Mouse (Mus musculus) stomach, postnatal 0 days (tissue): ENCODE measurements around the gene Yes1. TPM values are rescaled to one million over a fixed set of nuclear protein-coding genes. Genes with fewer than 3 reads are reported as not detected.
A peak's percentile ranks its signal among the peaks of the same experiment; 100 is the strongest.

ENCODE experiments used
- ATAC-seq: fragments of 200-750 bp; cut with Nextera tagmentation; 2 replicates; pipeline ENCODE4 v1.8.0; 2017; ENCODE audit not compliant: low FRiP score, low TSS enrichment
- DNase-seq: peaks from one replicate; pipeline ENCODE4 v3.0.0-alpha.2; 2016; ENCODE audit warnings: low spot score
- H3K27ac ChIP-seq: fragments of 300-500 bp; sonication (generic); replicated peaks from 2 replicates; pipeline ENCODE4 v1.5.1; 2014; ENCODE audit warnings: mild to moderate bottlenecking, control low read depth
- H3K27me3 ChIP-seq: fragments of 300-500 bp; sonication (generic); 2 replicates; pipeline ENCODE4 v1.6.1; 2014; ENCODE audit warnings: low read length; ENCODE audit not compliant: control insufficient read depth, insufficient read depth
- H3K36me3 ChIP-seq: fragments of 300-500 bp; sonication (generic); 2 replicates; pipeline ENCODE4 v1.6.1; 2014; ENCODE audit warnings: low read length, mixed read lengths; ENCODE audit not compliant: control insufficient read depth, insufficient read depth
- H3K4me1 ChIP-seq: fragments of 300-500 bp; sonication (generic); replicated peaks from 2 replicates; pipeline ENCODE4 v1.6.1; 2014; ENCODE audit warnings: antibody characterized with exemption; ENCODE audit not compliant: control insufficient read depth, insufficient read depth
- H3K4me2 ChIP-seq: fragments of 300-500 bp; sonication (generic); replicated peaks from 2 replicates; pipeline ENCODE4 v1.6.1; 2014; ENCODE audit warnings: low read depth, mild to moderate bottlenecking, control low read depth, moderate library complexity
- H3K4me3 ChIP-seq: fragments of 300-500 bp; sonication (generic); 2 replicates; pipeline ENCODE4 v1.5.1; 2014; ENCODE audit warnings: low read depth, low read length, control low read depth
- H3K9ac ChIP-seq: fragments of 300-500 bp; sonication (generic); 2 replicates; pipeline ENCODE4 v1.6.1; 2014; ENCODE audit warnings: mild to moderate bottlenecking, low read length, control low read depth, mixed read lengths
- H3K9me3 ChIP-seq: fragments of 300-500 bp; sonication (generic); 2 replicates; pipeline ENCODE4 v1.6.1; 2016; ENCODE audit warnings: low read length; ENCODE audit not compliant: control insufficient read depth
- CTCF ChIP-seq: IDR thresholded peaks from 2 replicates; pipeline ENCODE4 v1.5.1; 2016; ENCODE audit warnings: antibody characterized with exemption, low read depth, mild to moderate bottlenecking, moderate library complexity
- EP300 ChIP-seq: optimal IDR thresholded peaks from 2 replicates; pipeline ENCODE3; 2016; ENCODE audit warnings: antibody characterized with exemption
- WGBS: fragments of 180-500 bp; shearing (Covaris S2); extraction: QIAGEN DNeasy Blood & Tissue Kit; methylation state at CpG from one replicate; pipeline ENCODE4 v1.1.7; 2014; 5-methylcytosine and 5-hydroxymethylcytosine counted together
- polyA plus RNA-seq: library from polyadenylated mRNA; unstranded; fragments of >200 nt; fragmentation: Nextera tagmentation; extraction: Ambion mirVana; gene quantifications from 2 replicates; pipeline ENCODE4 v1.2.1, GENCODE M21; 2015

Yes1 gene
- polyA plus RNA-seq, 1 experiment from 2014 or later: 15.0 TPM

GRCm38 (mm10) chr5:32605911-32606310 lies 5.1 kb upstream of the Yes1 start:
- no peaks in the 10 kb centered on the region for H3K36me3 ChIP-seq
- no peaks in the 10 kb centered on the region for H3K4me1 ChIP-seq
- H3K27me3 ChIP-seq: no peaks in the 10 kb centered on the region
- no peaks in the 10 kb centered on the region for H3K9me3 ChIP-seq
- ATAC-seq: no peak
- 91% methylated on average over 1 of the region's 1 CpGs for WGBS
- TF ChIP-seq CTCF (no peak), EP300 (no peak)
- no peak overlapping the region for H3K27ac ChIP-seq
- no peak overlapping the region for H3K4me3 ChIP-seq
- no peak for DNase-seq
- H3K9ac ChIP-seq: no peak overlapping the region
- H3K4me2 ChIP-seq: no peak overlapping the region

- Histone ChIP-seq H3K36me3 (no peaks in the 10 kb centered on the region), H3K4me2 (no peak overlapping the region), H3K9me3 (no peaks in the 10 kb centered on the region), H3K9ac (no peak overlapping the region), H3K27ac (no peak overlapping the region; the same call in 1 of the 2 replicates), H3K27me3 (no peaks in the 10 kb centered on the region), H3K4me3 (no peak overlapping the region), H3K4me1 (no peaks in the 10 kb centered on the region)
- WGBS: 20% methylated on average over 2 of the region's 2 CpGs
- DNase-seq (no peak), ATAC-seq (no peak)
- no peak for TF ChIP-seq CTCF
- no peak for TF ChIP-seq EP300
These were observed 3.1 kb upstream of the Yes1 start for GRCm38 (mm10) chr5:32607776-32608355.

GRCm38 (mm10) chr5:32608516-32608915 lies 2.5 kb upstream of the Yes1 start:
- no peak overlapping the region; the same call in 1 of the 2 replicates for H3K27ac ChIP-seq
- no peak overlapping the region for H3K4me2 ChIP-seq
- H3K4me1 ChIP-seq: no peaks in the 10 kb centered on the region
- no peaks in the 10 kb centered on the region for H3K27me3 ChIP-seq
- 93% methylated on average over 4 of the region's 4 CpGs for WGBS
- TF ChIP-seq EP300: no peak
- TF ChIP-seq CTCF: no peak
- no peak for DNase-seq
- H3K36me3 ChIP-seq: no peaks in the 10 kb centered on the region
- no peak overlapping the region for H3K4me3 ChIP-seq
- no peak overlapping the region for H3K9ac ChIP-seq
- no peaks in the 10 kb centered on the region for H3K9me3 ChIP-seq
- no peak for ATAC-seq

- TF ChIP-seq EP300 (no peak), CTCF (no peak)
- WGBS: 17% methylated on average over 21 of the region's 21 CpGs
- 0 out of 2 replicates have a peak, but pooled peaks cover 2% of the 10 kb centered on the region for H3K4me1 ChIP-seq
- DNase-seq (peak; percentile 62), ATAC-seq (peak; percentile 68)
- H3K9ac ChIP-seq: peak overlapping the region; percentile 82
- H3K9me3 ChIP-seq: no peaks in the 10 kb centered on the region
- H3K27ac ChIP-seq: peak overlapping the region; percentile 90
- peak overlapping the region; percentile 91 for H3K4me3 ChIP-seq
- H3K27me3 ChIP-seq: no peaks in the 10 kb centered on the region
- H3K4me2 ChIP-seq: peak overlapping the region; percentile 78
- H3K36me3 ChIP-seq: no peaks in the 10 kb centered on the region
These were observed 739 bp upstream of the Yes1 start for GRCm38 (mm10) chr5:32610064-32610800.

- Histone ChIP-seq H3K9me3 (no peaks in the 10 kb centered on the region), H3K27me3 (no peaks in the 10 kb centered on the region), H3K4me3 (peak overlapping the region; percentile 91), H3K9ac (peak overlapping the region; percentile 82), H3K27ac (peak overlapping the region; percentile 90), H3K4me1 (0 out of 2 replicates have a peak, but pooled peaks cover 2% of the 10 kb centered on the region), H3K4me2 (peak overlapping the region; percentile 78), H3K36me3 (no peaks in the 10 kb centered on the region)
- DNase-seq: no peak
- ATAC-seq: peak; percentile 77
- TF ChIP-seq EP300 (no peak), CTCF (no peak)
- WGBS: under 1% methylated on average over 52 of the region's 54 CpGs
These were observed 480 bp downstream of the Yes1 start for GRCm38 (mm10) chr5:32611341-32611961.

GRCm38 (mm10) chr5:32614291-32614690 lies 3.3 kb downstream of the Yes1 start:
- no peak overlapping the region for H3K9ac ChIP-seq
- DNase-seq (no peak), ATAC-seq (no peak)
- no peaks in the 10 kb centered on the region for H3K36me3 ChIP-seq
- 65% methylated on average over 2 of the region's 2 CpGs for WGBS
- no peak for TF ChIP-seq EP300
- TF ChIP-seq CTCF: no peak
- 0 out of 2 replicates have a peak, but pooled peaks cover 2% of the 10 kb centered on the region for H3K4me1 ChIP-seq
- no peak overlapping the region for H3K27ac ChIP-seq
- H3K4me3 ChIP-seq: no peak overlapping the region
- no peak overlapping the region for H3K4me2 ChIP-seq
- no peaks in the 10 kb centered on the region for H3K9me3 ChIP-seq
- no peaks in the 10 kb centered on the region for H3K27me3 ChIP-seq
